Mouse (Mus musculus) midbrain, embryonic 11.5 days (tissue): ENCODE data around the gene Wdr90. TPM values are rescaled to one million over a fixed set of nuclear protein-coding genes. Genes with fewer than 3 reads are reported as not detected.

Experiments
- ATAC-seq: fragments of 200-750 bp; cut with Nextera tagmentation; 2 replicates; pipeline ENCODE4 v1.8.0; 2017; ENCODE audit warnings: moderate TSS enrichment, moderate library complexity; ENCODE audit not compliant: low FRiP score
- DNase-seq: peaks from one replicate; pipeline ENCODE4 v3.0.0; 2015; ENCODE audit warnings: low spot score; ENCODE audit errors: missing footprints
- H3K27ac ChIP-seq: fragments of 300-500 bp; sonication (generic); 2 replicates; pipeline ENCODE4 v1.5.1; 2014; ENCODE audit warnings: low read depth, low read length
- H3K27me3 ChIP-seq: fragments of 300-500 bp; sonication (generic); 2 replicates; pipeline ENCODE4 v1.6.1; 2014; ENCODE audit warnings: mild to moderate bottlenecking, low read length, moderate library complexity, mixed read lengths; ENCODE audit not compliant: control insufficient read depth, insufficient read depth
- H3K36me3 ChIP-seq: fragments of 300-500 bp; sonication (generic); 2 replicates; pipeline ENCODE4 v1.6.1; 2014; ENCODE audit warnings: mild to moderate bottlenecking, low read length, moderate library complexity, mixed read lengths; ENCODE audit not compliant: control insufficient read depth, insufficient read depth
- H3K4me1 ChIP-seq: fragments of 300-500 bp; sonication (generic); 2 replicates; pipeline ENCODE4 v1.6.1; 2014; ENCODE audit warnings: low read length; ENCODE audit not compliant: control insufficient read depth, insufficient read depth
- H3K4me2 ChIP-seq: fragments of 300-500 bp; sonication (generic); 2 replicates; pipeline ENCODE4 v1.6.1; 2014; ENCODE audit warnings: mild to moderate bottlenecking, moderate library complexity
- H3K4me3 ChIP-seq: fragments of 300-500 bp; sonication (generic); 2 replicates; pipeline ENCODE4 v1.5.1; 2014; ENCODE audit warnings: low read depth, low read length
- H3K9ac ChIP-seq: fragments of 300-500 bp; sonication (generic); 2 replicates; pipeline ENCODE4 v1.6.1; 2014; ENCODE audit warnings: low read length
- H3K9me3 ChIP-seq: fragments of 300-500 bp; sonication (generic); 2 replicates; pipeline ENCODE4 v1.6.1; 2016; ENCODE audit warnings: low read length; ENCODE audit not compliant: control insufficient read depth
- WGBS: fragments of 180-500 bp; shearing (Covaris S2); extraction: QIAGEN DNeasy Blood & Tissue Kit; methylation state at CpG from one replicate; pipeline ENCODE4 v1.1.7; 2014; 5-methylcytosine and 5-hydroxymethylcytosine counted together
- polyA plus RNA-seq: library from polyadenylated mRNA; unstranded; fragments of >200 nt; fragmentation: Nextera tagmentation; extraction: Ambion mirVana; gene quantifications from 2 replicates; pipeline ENCODE4 v1.2.1, GENCODE M21; 2014

Wdr90 gene
- polyA plus RNA-seq, 1 experiment from 2014 or later: 17.8 TPM

DNA sequence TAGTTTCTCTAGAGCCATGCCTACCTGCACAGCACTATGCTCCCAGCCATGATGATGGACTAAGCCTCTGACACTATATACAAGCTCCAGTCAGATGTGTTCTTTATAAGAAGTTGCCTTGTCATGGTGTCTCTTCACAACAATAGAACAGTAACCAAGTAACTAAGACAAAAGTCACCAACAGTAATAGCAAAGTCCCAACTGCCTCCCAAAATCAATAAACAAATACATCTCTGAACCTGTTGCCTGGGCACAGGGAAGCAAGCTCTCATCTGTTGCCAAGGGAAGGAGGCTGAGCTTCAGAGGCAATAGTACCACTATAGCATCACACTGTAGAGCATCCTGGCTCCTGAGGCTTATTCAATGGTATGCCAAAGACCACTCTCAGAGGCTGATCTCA is 25.5 kb upstream of the Wdr90 start:
- Histone ChIP-seq H3K36me3 (no peaks in the 10 kb centered on the region), H3K4me1 (peaks cover 9% of the 10 kb centered on the region), H3K9ac (no peak overlapping the region), H3K9me3 (no peaks in the 10 kb centered on the region), H3K27me3 (no peaks in the 10 kb centered on the region), H3K4me3 (no peak overlapping the region), H3K4me2 (no peak overlapping the region), H3K27ac (no peak overlapping the region)
- ATAC-seq (no peak), DNase-seq (no peak)

DNA sequence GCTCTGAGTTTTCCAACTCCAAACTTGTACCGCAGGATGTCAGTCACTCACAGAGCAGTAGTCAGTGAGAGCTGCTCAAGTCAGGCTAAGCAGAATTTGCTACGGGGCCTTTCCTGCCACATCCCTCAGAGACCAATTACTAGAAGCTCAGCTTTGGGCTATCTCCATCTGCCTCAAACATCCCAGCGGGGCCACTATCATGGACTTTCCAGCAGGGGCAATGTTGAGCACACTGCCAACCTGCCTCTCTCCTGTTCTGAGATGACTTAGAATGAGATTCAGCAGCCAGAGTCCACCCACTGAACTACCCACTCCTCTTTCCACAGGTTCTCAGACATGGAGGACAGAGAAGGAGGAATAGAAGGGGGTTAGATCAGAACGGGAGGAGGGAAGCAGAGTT is 24.3 kb upstream of the Wdr90 start:
- Histone ChIP-seq H3K27me3 (no peaks in the 10 kb centered on the region), H3K4me1 (peaks cover 21% of the 10 kb centered on the region), H3K4me3 (no peak overlapping the region), H3K36me3 (no peaks in the 10 kb centered on the region), H3K9me3 (no peaks in the 10 kb centered on the region), H3K4me2 (no peak overlapping the region), H3K9ac (no peak overlapping the region), H3K27ac (no peak overlapping the region)
- ATAC-seq (no peak), DNase-seq (no peak)
- WGBS: 69% methylated on average over 4 of the region's 4 CpGs

DNA sequence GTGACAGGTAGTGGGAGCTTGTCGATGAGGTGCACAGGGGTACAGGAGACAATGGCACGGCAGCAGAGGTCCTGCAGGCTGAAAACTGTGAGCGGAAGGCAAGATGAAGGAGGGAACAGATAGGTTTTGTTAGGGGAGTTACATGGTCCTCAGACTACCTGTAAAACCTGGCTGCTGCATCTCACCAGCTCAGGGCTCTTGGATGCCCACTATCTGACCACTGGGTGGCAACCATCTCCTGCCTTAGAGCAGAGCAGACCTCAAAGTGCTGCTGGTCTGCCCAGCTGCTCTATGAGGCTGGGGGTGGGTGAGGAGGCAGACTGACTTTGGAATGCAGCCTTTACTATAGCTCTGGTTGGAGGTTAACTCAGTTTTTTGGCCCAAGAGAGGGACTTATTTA is 22.5 kb upstream of the Wdr90 start:
- H3K4me3 ChIP-seq: no peak overlapping the region
- H3K4me1 ChIP-seq: peaks cover 31% of the 10 kb centered on the region
- ATAC-seq (no peak), DNase-seq (peak; percentile 79)
- H3K36me3 ChIP-seq: no peaks in the 10 kb centered on the region
- no peak overlapping the region for H3K9ac ChIP-seq
- WGBS: 96% methylated on average over 3 of the region's 3 CpGs
- H3K27ac ChIP-seq: no peak overlapping the region
- H3K27me3 ChIP-seq: no peaks in the 10 kb centered on the region
- no peaks in the 10 kb centered on the region for H3K9me3 ChIP-seq
- H3K4me2 ChIP-seq: no peak overlapping the region

DNA sequence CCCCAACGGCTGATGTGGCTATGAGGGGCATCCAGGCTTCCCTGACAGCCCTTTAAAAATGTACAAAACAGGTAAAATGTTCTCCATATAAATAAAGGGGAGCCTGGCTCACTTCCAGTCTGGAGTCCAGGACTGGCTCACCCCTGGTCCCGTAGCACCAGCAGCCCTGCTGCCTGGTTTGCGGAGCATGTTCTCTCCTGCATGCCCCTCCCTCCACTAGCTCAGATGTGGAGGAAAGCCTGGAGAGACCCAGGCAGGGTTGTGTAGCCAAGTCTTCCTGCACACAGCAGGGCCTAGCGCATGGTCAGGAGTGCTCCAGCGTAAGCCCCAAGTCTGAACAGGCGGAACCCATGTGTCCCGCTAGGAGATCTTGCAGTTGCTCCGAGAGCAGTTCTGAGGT is 22.0 kb upstream of the Wdr90 start:
- H3K27me3 ChIP-seq: no peaks in the 10 kb centered on the region
- peaks cover 31% of the 10 kb centered on the region for H3K4me1 ChIP-seq
- ATAC-seq: no peak
- H3K4me3 ChIP-seq: no peak overlapping the region
- peak; percentile 77 for DNase-seq
- WGBS: 76% methylated on average over 8 of the region's 8 CpGs
- no peaks in the 10 kb centered on the region for H3K36me3 ChIP-seq
- no peaks in the 10 kb centered on the region for H3K9me3 ChIP-seq
- H3K9ac ChIP-seq: no peak overlapping the region
- H3K4me2 ChIP-seq: no peak overlapping the region
- H3K27ac ChIP-seq: no peak overlapping the region

DNA sequence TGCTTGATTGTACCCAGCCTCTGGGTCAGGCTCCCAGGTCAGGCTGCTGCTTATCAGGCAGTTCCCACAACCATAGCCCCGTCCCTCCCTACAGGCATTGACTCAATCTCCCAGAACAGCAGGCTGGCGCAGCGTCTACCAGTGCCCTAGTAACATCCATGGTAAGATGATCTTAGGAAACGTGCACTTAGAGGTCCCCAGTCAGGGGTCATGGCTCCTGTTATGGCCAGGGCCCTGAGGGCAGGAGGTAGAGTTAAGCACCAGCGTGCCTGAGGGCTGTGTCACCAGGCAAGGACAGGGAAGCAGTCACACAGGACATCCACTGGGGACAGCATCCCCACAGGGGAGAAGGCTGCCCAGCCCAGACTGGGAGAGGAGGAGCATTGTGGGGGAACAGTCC is 21.0 kb upstream of the Wdr90 start:
- no peak for ATAC-seq
- Histone ChIP-seq H3K4me1 (peaks cover 31% of the 10 kb centered on the region), H3K27me3 (no peaks in the 10 kb centered on the region), H3K27ac (peak overlapping the region; percentile 72), H3K9ac (peak overlapping the region; percentile 30; the same call in 1 of the 2 replicates), H3K36me3 (no peaks in the 10 kb centered on the region), H3K4me2 (no peak overlapping the region), H3K9me3 (no peaks in the 10 kb centered on the region), H3K4me3 (no peak overlapping the region)
- 27% methylated on average over 5 of the region's 5 CpGs for WGBS
- DNase-seq: peak; percentile 91

DNA sequence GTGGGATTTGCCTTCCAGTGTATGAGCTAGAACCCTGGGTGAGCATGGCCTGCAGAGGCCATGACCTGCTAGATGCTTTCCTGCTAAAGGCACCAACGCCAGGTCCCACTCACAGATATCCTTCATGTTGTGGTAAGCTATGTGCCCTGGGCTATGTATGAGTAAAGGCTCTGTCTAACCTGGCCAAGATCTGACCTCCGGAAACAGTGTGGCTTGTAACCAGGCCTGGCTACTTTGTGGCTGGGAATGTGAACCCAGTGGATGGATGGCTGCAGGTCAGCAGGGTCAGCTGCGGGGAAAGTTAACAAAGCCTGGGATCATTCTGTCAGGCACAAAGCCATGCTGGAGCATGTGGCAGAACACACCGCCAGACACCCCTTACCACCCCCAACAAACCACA is 20.4 kb upstream of the Wdr90 start:
- H3K9ac ChIP-seq: peak overlapping the region; percentile 33
- DNase-seq: no peak
- H3K9me3 ChIP-seq: no peaks in the 10 kb centered on the region
- WGBS: 6% methylated on average over 4 of the region's 4 CpGs
- ATAC-seq: no peak
- H3K4me1 ChIP-seq: peaks cover 31% of the 10 kb centered on the region
- H3K27me3 ChIP-seq: no peaks in the 10 kb centered on the region
- no peak overlapping the region for H3K4me3 ChIP-seq
- no peak overlapping the region for H3K4me2 ChIP-seq
- peak overlapping the region; percentile 72 for H3K27ac ChIP-seq
- H3K36me3 ChIP-seq: no peaks in the 10 kb centered on the region

DNA sequence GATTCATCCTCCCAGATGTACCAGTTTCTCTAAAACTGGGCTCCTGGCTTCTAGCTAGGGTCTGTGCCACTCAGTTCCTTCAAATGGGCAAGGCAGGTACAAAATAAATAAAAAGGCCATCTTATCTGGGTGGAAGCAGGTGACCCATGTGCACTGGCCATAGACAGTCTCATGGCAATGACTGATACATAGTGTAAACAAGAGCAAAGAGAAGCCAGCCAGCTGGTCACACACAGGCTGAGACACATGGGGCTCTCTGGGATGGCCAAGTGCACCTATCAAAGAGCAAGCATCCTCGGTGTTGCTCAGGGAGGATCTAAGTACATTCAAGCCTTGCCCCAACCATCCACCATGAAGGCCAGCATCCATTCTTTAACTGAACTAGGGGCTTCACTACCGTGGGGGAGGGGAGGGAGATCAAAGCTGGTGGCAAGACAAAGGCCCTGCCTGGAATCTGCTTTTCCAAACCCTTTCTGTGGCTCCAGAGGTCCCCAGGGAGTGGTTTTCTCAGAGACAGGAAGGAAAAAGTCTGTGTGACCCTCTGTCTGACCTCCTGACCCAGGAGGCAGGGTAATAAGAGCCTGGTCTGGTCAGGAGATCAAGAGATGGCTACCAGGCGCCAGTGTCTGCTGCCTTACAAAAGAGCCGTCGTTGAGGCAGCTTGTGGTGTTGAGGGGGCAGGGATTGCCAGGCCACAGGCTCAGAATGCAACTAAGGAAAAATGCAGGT is 19.8 kb upstream of the Wdr90 start:
- Histone ChIP-seq H3K4me2 (0 out of 2 replicates have a peak overlapping the region, but pooled peaks have one; percentile 16), H3K36me3 (no peaks in the 10 kb centered on the region), H3K27ac (peak overlapping the region; percentile 72), H3K9me3 (no peaks in the 10 kb centered on the region), H3K27me3 (no peaks in the 10 kb centered on the region), H3K4me3 (no peak overlapping the region), H3K9ac (peak overlapping the region; percentile 33; the same call in 1 of the 2 replicates), H3K4me1 (peaks cover 37% of the 10 kb centered on the region)
- ATAC-seq: no peak
- DNase-seq: peak; percentile 94
- WGBS: 4% methylated on average over 5 of the region's 5 CpGs

DNA sequence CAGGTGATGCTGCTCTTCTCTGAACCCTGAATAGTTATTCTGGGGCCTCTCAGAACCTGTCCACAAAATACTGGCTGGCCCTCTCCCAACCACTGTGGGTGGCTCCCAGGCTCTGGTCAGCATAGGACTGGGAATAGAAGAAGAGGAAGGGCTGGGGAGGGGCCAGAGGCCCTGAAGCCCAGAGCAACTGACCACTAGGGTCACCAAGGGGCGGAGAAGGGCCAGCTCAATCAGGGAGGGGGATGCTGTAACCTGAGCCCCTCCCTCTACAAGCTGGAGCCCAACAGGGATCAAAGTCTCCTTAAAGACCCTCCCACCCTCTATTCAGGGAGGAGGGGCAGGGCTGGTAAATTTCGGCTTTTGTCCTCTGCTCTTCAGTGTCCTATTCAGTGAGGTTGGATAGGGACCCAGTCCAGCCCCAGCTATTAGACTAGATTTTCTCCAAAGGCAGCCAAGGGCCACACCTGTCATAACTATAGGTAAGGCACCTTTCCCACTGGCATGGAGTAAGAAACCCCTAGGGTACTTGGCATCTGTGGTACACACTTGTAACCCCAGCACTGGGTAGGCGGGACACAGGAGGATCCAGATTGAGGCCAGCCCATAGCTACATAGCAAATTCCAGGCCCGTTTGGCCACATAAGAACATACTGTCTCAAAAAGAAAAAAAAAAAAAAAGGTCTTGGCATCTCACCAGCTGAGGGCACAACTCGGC is 19.1 kb upstream of the Wdr90 start, which contains the start of gene Wfikkn1:
Wfikkn1 (minus strand) TSS at position 663 of the 715 bp plus-strand sequence.
- Histone ChIP-seq H3K36me3 (no peaks in the 10 kb centered on the region), H3K4me3 (no peak within 1 kb of the TSS), H3K27me3 (no peaks in the 10 kb centered on the region), H3K27ac (peak within 1 kb of the TSS; percentile 72), H3K4me1 (peaks cover 40% of the 10 kb centered on the region), H3K9ac (peak within 1 kb of the TSS; percentile 33), H3K9me3 (no peaks in the 10 kb centered on the region), H3K4me2 (0 out of 2 replicates have a peak within 1 kb of the TSS, but pooled peaks have one; percentile 16)
- peak; percentile 88 for DNase-seq
- no peak for ATAC-seq
- WGBS: 20% methylated on average over 5 of the region's 5 CpGs

DNA sequence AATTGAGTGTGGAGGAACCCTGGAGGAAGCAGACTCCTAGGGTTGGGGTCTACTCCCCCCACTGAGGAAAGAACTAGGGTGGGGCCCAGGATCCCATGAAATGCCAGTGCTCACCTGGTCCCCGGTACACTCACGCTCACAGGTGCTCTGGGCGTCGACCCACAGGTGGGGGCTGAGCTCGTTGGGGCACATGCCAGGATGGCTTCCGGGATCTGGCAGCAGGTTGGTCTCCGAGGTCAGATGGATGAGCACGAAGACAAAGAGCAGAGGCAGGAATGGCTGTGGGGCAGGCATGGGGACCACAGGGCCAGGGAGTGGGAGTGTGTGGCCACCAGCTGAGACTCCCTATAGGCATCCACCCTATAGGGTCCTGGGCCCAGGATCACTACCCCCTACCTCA is 18.4 kb upstream of the Wdr90 start:
- H3K9ac ChIP-seq: peak overlapping the region; percentile 16; the same call in 1 of the 2 replicates
- 0 out of 2 replicates have a peak overlapping the region, but pooled peaks have one; percentile 44 for H3K27ac ChIP-seq
- DNase-seq (peak; percentile 83), ATAC-seq (no peak)
- no peaks in the 10 kb centered on the region for H3K9me3 ChIP-seq
- no peak overlapping the region for H3K4me3 ChIP-seq
- no peaks in the 10 kb centered on the region for H3K27me3 ChIP-seq
- H3K4me2 ChIP-seq: no peak overlapping the region
- 62% methylated on average over 8 of the region's 8 CpGs for WGBS
- H3K36me3 ChIP-seq: no peaks in the 10 kb centered on the region
- peaks cover 40% of the 10 kb centered on the region for H3K4me1 ChIP-seq
